Mouse (Mus musculus): ENCODE measurements around the gene Cnksr2.

GRCm38 (mm10) chrX:157801669-157802068 lies 241.4 kb downstream of the Cnksr2 start:
- no peak for TF ChIP-seq CTCF (IDR thresholded peaks at IDR 0.05; ENCODE audit: low read depth)
- no peak for TF ChIP-seq EP300 (optimal IDR thresholded peaks at IDR 0.05)

Data from stomach, postnatal 0 days (tissue).